Mouse (Mus musculus): ENCODE results near the gene Rnf19b.

- no peak for TF ChIP-seq POLR2A (IDR thresholded peaks at IDR 0.05; ENCODE audit: low read depth, low read length)
- TF ChIP-seq CTCF (conservative IDR thresholded peaks at IDR 0.05; ENCODE audit: insufficient read depth, insufficient read length, low read depth, low read length) = no peak
These were observed 40.9 kb upstream of the Rnf19b start for GRCm38 (mm10) chr4:129017150-129017549.

All from kidney, adult 2 months (tissue).